Mouse (Mus musculus) neural tube, embryonic 15.5 days (tissue): ENCODE results near the gene B3gnt8. TPM values are rescaled to one million over a fixed set of nuclear protein-coding genes. Genes with fewer than 3 reads are reported as not detected.

Experiments used
- ATAC-seq: fragments of 200-750 bp; cut with Nextera tagmentation; 2 replicates; pipeline ENCODE4 v1.8.0; 2017; ENCODE audit warnings: mild to moderate bottlenecking, moderate TSS enrichment, moderate library complexity; ENCODE audit not compliant: low FRiP score
- H3K27ac ChIP-seq: fragments of 300-500 bp; sonication (generic); replicated peaks from 2 replicates; pipeline ENCODE4 v1.5.1; 2015; ENCODE audit warnings: mild to moderate bottlenecking, inconsistent platforms
- H3K27me3 ChIP-seq: fragments of 300-500 bp; sonication (generic); replicated peaks from 2 replicates; pipeline ENCODE4 v1.6.1; 2015; ENCODE audit warnings: inconsistent platforms
- H3K36me3 ChIP-seq: fragments of 300-500 bp; sonication (generic); 2 replicates; pipeline ENCODE4 v1.6.1; 2015; ENCODE audit warnings: inconsistent platforms
- H3K4me1 ChIP-seq: fragments of 300-500 bp; sonication (generic); 2 replicates; pipeline ENCODE4 v1.6.1; 2015; ENCODE audit warnings: inconsistent platforms
- H3K4me2 ChIP-seq: fragments of 300-500 bp; sonication (generic); 2 replicates; pipeline ENCODE4 v1.6.1; 2015; ENCODE audit warnings: inconsistent platforms, mild to moderate bottlenecking, moderate library complexity
- H3K4me3 ChIP-seq: fragments of 300-500 bp; sonication (generic); replicated peaks from 2 replicates; pipeline ENCODE4 v1.5.1; 2015; ENCODE audit warnings: mild to moderate bottlenecking, inconsistent platforms
- H3K9ac ChIP-seq: fragments of 300-500 bp; sonication (generic); replicated peaks from 2 replicates; pipeline ENCODE4 v1.6.1; 2015; ENCODE audit warnings: mild to moderate bottlenecking, inconsistent platforms
- H3K9me3 ChIP-seq: fragments of 300-500 bp; sonication (generic); replicated peaks from 2 replicates; pipeline ENCODE4 v1.6.1; 2016; ENCODE audit warnings: inconsistent platforms
- WGBS: fragments of 180-500 bp; shearing (Covaris S2); methylation state at CpG from one replicate; pipeline ENCODE4 v1.1.7; 2015; ENCODE audit warnings: mixed read lengths; 5-methylcytosine and 5-hydroxymethylcytosine counted together
- polyA plus RNA-seq: library from polyadenylated mRNA; unstranded; fragments of >200 nt; fragmentation: Nextera tagmentation; extraction: Ambion mirVana; gene quantifications from 2 replicates; pipeline ENCODE4 v1.2.1, GENCODE M21; 2015

The B3gnt8 gene
- polyA plus RNA-seq, 1 experiment from 2014 or later, result 1.8 TPM

DNA sequence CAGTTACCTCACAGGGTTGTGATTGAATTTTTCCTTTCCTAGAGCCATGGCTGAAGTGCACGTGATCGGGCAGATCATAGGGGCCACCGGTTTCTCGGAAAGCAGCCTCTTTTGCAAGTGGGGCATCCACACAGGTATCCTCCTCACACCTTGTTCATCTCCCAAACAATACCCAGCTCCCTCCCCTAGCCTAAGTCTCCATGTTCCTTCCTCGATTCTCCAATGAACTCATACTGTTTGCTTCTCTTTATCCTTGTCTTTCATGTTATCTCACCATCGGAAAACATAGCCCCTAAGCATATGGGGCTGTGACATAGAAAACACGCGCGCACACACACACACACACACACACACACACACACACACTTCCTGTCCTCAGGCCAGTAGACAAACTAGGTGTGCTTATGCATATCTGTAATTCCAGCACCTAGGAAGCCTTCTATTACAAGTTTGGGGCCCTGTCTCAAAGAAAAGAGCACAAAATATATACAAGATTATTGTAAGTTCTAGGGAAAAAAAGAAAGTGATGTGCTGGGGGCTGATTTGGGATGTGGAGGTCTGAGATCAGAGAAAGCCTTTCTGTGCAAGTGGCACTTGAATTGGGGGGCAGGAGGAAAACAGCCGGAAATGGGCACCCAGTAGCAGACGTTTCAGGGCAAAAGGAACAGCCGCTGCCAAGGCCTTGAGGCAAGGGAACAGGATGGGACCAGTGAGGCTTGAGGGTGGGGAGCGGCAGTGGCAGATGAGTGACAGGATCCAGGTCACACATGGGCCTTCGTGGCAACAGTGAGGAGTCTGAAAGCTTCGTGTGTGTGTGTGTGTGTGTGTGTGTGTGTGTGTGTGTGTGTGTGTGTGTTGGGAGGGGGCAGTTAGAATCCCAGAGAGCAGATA is 55.1 kb downstream of the B3gnt8 start:
- peaks cover 21% of the 10 kb centered on the region for H3K27me3 ChIP-seq
- peak overlapping the region; percentile 56 for H3K4me3 ChIP-seq
- peaks cover 28% of the 10 kb centered on the region for H3K4me1 ChIP-seq
- peak overlapping the region; percentile 95 for H3K27ac ChIP-seq
- no peaks in the 10 kb centered on the region for H3K36me3 ChIP-seq
- H3K9ac ChIP-seq, result peak overlapping the region; percentile 60
- peak overlapping the region; percentile 64 for H3K4me2 ChIP-seq
- no peaks in the 10 kb centered on the region for H3K9me3 ChIP-seq
- 61% methylated on average over 15 of the region's 15 CpGs for WGBS
- ATAC-seq, result peak; percentile 32

DNA sequence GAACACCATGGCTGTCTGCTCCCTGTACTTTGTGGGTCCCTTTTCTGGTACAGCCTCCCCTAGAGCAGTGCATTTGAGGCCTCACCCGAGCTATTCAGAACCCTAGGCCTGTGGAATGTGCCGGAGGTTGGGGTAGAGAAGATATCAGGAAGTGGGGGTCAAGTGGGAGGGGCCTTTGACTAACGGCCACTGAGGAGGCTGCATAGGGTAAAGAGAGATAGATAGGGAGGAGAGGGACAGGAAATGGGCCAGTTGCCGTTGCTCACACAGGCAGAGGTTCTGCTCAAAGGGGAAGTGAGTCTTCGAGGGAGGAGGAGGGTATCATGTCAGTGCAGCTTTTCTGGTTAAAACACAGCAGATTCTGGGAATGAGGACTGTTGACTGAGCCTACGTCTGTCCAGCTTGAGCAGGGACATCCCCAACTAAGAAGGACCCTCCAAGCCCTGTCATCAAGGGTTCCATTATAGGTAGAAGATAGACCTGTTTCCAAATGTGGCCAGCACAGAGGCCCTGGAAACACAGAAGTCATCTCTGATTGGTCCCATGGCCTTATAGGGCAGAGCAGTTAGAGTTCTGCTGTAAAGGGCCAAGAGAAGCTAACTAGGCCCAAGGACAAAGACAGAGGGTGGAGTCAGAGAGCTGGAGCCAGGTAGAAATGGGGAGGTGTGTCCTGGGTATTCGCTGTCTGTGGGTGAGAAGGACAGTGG is 57.2 kb downstream of the B3gnt8 start:
- WGBS, result 80% methylated on average over 7 of the region's 7 CpGs
- no peaks in the 10 kb centered on the region for H3K36me3 ChIP-seq
- H3K4me1 ChIP-seq, result peaks cover 43% of the 10 kb centered on the region
- no peak overlapping the region for H3K4me2 ChIP-seq
- no peak for ATAC-seq
- H3K4me3 ChIP-seq, result no peak overlapping the region
- peaks cover 38% of the 10 kb centered on the region for H3K27me3 ChIP-seq
- no peaks in the 10 kb centered on the region for H3K9me3 ChIP-seq
- H3K27ac ChIP-seq, result no peak overlapping the region
- no peak overlapping the region for H3K9ac ChIP-seq

DNA sequence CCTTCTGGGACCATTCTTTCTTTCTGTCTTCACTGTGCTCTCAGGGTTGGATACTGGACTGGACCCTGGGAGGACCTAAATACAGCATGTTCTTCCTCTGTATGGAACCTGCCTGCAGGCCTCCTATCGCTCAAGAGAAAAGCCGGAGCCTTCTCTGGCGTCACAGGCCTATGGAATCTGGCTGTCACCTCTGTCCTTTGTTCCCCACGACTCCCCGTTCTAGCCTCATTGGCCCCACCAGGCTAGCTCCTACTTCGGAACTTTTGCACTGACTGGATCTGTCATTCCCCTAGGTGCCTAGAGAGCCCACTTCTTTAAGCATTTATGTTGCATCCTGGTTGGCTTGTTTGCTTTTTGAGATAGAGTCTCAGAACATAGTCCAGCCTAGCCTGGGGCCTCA is 58.2 kb downstream of the B3gnt8 start:
- Histone ChIP-seq H3K36me3 (no peaks in the 10 kb centered on the region), H3K27ac (no peak overlapping the region), H3K9ac (no peak overlapping the region), H3K27me3 (peaks cover 49% of the 10 kb centered on the region), H3K4me3 (no peak overlapping the region), H3K4me2 (no peak overlapping the region), H3K9me3 (no peaks in the 10 kb centered on the region), H3K4me1 (peaks cover 53% of the 10 kb centered on the region)
- 92% methylated on average over 6 of the region's 6 CpGs for WGBS
- no peak for ATAC-seq

Other genes starting within 250 kb of the B3gnt8 start
- 12.1 and 12.5 TPM in 2 replicates for gene Lipe, start 227.9 kb upstream of the B3gnt8 start, polyA plus RNA-seq
- gene Cxcl17, start 213.8 kb upstream of the B3gnt8 start, polyA plus RNA-seq, result 1.3 and 1.6 TPM in 2 replicates
- gene Ceacam1, start 149.1 kb upstream of the B3gnt8 start, polyA plus RNA-seq, result 1.1 and 3.4 TPM in 2 replicates
- gene Ceacam2, start 86.8 kb upstream of the B3gnt8 start, polyA plus RNA-seq, result 0.08 and 0.19 TPM in 2 replicates
- 0.20 TPM in 1 of 2 replicates, not detected in the other for gene Erich4, start 10.8 kb upstream of the B3gnt8 start, polyA plus RNA-seq
- gene Dmac2, start 7.2 kb upstream of the B3gnt8 start, polyA plus RNA-seq, result 48.2 and 49.5 TPM in 2 replicates
- 39.6 and 49.5 TPM in 2 replicates for gene Bckdha, start 32.3 kb downstream of the B3gnt8 start, polyA plus RNA-seq
- 36.8 and 55.4 TPM in 2 replicates for gene Exosc5, start 32.5 kb downstream of the B3gnt8 start, polyA plus RNA-seq
- 73.9 and 97.4 TPM in 2 replicates for gene Tmem91, start 48.5 kb downstream of the B3gnt8 start, polyA plus RNA-seq
- gene B9d2, start 54.1 kb downstream of the B3gnt8 start, polyA plus RNA-seq, result 42.9 and 46.9 TPM in 2 replicates
- gene Tgfb1, start 60.3 kb downstream of the B3gnt8 start, polyA plus RNA-seq, result 0.88 and 1.8 TPM in 2 replicates
- 30.2 and 33.2 TPM in 2 replicates for gene Ccdc97, start 92.4 kb downstream of the B3gnt8 start, polyA plus RNA-seq
- 37.3 and 43.9 TPM in 2 replicates for gene Hnrnpul1, start 128.1 kb downstream of the B3gnt8 start, polyA plus RNA-seq
- 27.6 and 35.8 TPM in 2 replicates for gene Axl, start 162.1 kb downstream of the B3gnt8 start, polyA plus RNA-seq
- 2.8 and 6.1 TPM in 2 replicates for gene Cyp2s1, start 190.3 kb downstream of the B3gnt8 start, polyA plus RNA-seq